ENCODE assay signal across 9 mouse cellular contexts in the genomic region with DNA sequence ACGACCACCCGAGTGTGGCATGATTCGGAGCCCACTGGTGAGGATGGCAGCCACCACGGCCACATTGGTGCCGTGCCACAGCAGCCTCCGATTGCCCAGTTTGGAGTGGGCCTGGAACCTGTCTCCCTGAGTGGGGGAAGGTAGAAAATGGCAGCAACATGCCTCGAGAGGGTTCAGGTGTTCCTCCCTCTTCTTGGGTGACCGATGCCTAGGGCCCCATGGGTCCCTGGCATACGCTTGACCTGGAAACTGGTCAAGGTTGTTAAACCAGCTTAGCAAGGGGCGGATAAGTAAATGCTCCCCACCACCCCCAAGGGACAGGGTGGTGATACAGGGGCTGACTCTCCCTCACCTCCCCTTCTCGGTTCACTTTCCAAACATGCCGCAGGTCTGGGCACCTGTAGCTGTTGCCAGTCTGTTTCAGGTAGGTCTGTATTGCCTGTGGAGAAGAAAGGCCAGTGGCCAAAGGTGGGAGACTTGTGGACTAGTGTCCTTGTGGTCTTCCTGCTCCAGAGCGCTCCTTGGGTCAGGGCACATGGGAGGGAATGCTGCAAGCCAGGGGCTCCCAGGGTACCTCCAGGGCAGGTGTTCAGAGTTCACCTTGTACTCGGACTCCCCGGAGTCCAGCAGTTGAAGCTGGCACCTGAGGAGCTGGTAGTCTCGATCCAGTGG. TPM values are rescaled to one million over a fixed set of nuclear protein-coding genes. Genes with fewer than 3 reads are reported as not detected.
DNase-seq lines count a peak whose midpoint lies in the region; ATAC-seq and TF ChIP-seq lines count a peak whose summit lies in the region.
"Had no signal": no experiment of that assay in that cellular context is flagged by ENCODE, and none has a peak within 500 bp of the region (broad histone marks: within the 10 kb centered on the region; RNA-seq: fewer than 3 reads in every experiment).

No protein-coding gene starts in this region.

- no peaks in the 10 kb centered on the region for H3K36me3 ChIP-seq in heart, postnatal 0 days (replicated peaks; ENCODE audit: control insufficient read depth, insufficient read depth, low read length)
- H3K36me3 ChIP-seq: midbrain, embryonic 15.5 days had no signal

- peaks cover 30% of the 10 kb centered on the region for H3K4me1 ChIP-seq in heart, postnatal 0 days (ENCODE audit: control insufficient read depth, insufficient read depth)

- peak; percentile 6 to 15 for DNase-seq in heart, adult 9 months (ENCODE audit: low spot score in 2 of 2)
- DNase-seq in heart, adult 8-10 months (ENCODE audit: low spot score) = no peak
- peak; percentile 6 for DNase-seq in thymus, postnatal 4 days
- DNase-seq in thymus, postnatal 0 days (ENCODE audit: low spot score) = no peak
- DNase-seq in heart, postnatal 0 days (ENCODE audit: low spot score) = no peak
- DNase-seq in right cerebral cortex, postnatal 25 days = peak; percentile 2
- no peak for DNase-seq in urinary bladder, postnatal 14 days (ENCODE audit: low spot score)
- DNase-seq in lung, postnatal 25 days (ENCODE audit: low spot score) = no peak

- peak overlapping the region; percentile 32; the same call in 1 of the 2 replicates for H3K27ac ChIP-seq in heart, postnatal 0 days (ENCODE audit: low read depth)
- H3K27ac ChIP-seq: midbrain, embryonic 15.5 days had no signal

- ATAC-seq in heart, postnatal 0 days (ENCODE audit: insufficient read depth, low read depth) = no peak
- ATAC-seq: midbrain, embryonic 15.5 days had no signal

- H3K27me3 ChIP-seq in heart, postnatal 0 days (ENCODE audit: control insufficient read depth, insufficient read depth, low read length) = no peaks in the 10 kb centered on the region
- H3K27me3 ChIP-seq: midbrain, embryonic 15.5 days had no signal

- no peak overlapping the region for H3K4me3 ChIP-seq in heart, postnatal 0 days (ENCODE audit: low read depth, low read length)
- H3K4me3 ChIP-seq: midbrain, embryonic 15.5 days had no signal

- 96% methylated on average over 16 of the region's 16 CpGs for WGBS in heart, postnatal 0 days

- H3K4me2 ChIP-seq in heart, postnatal 0 days (ENCODE audit: low read depth, low read length) = no peak overlapping the region
- H3K4me2 ChIP-seq: midbrain, embryonic 15.5 days had no signal

- no peak for TF ChIP-seq CTCF in heart, postnatal 0 days (IDR thresholded peaks at IDR 0.05; ENCODE audit: low read depth)

- no peak overlapping the region for H3K9ac ChIP-seq in heart, postnatal 0 days (replicated peaks; ENCODE audit: low read depth, low read length)

- TF ChIP-seq EP300 in heart, postnatal 0 days (IDR thresholded peaks at IDR 0.05; ENCODE audit: low read depth) = no peak

- no peaks in the 10 kb centered on the region for H3K9me3 ChIP-seq in heart, postnatal 0 days (replicated peaks; ENCODE audit: control insufficient read depth, low read length)
- H3K9me3 ChIP-seq: midbrain, embryonic 15.5 days had no signal

RNA-seq across cellular contexts. Expression of gene Rrp9, which starts 2.5 kb away (rescaled TPM):
- 10 to 100 TPM; 22.5 to 28.3 (median 24.1) TPM for total RNA-seq in heart, adult 8-10 months (2022)
- polyA plus RNA-seq in thymus, postnatal 0 days (2015; fragmentation: Nextera tagmentation; extraction: Ambion mirVana) = 56.8 and 62.7 TPM in 2 replicates
- total RNA-seq in heart, postnatal 0 days (2014; rRNA removed; ENCODE audit: low replicate concordance) = 16.5 and 54.6 TPM in 2 replicates
- polyA plus RNA-seq in heart, postnatal 0 days (2015; fragmentation: Nextera tagmentation; extraction: Ambion mirVana) = 17.6 and 21.0 TPM in 2 replicates

RNA-seq across cellular contexts. Expression of gene Parp3, which starts 3.5 kb away (rescaled TPM):
- total RNA-seq in heart, adult 8-10 months (2022) = 10 to 100 TPM; 32.5 to 56.0 (median 41.7) TPM
- polyA plus RNA-seq in thymus, postnatal 0 days (2015; fragmentation: Nextera tagmentation; extraction: Ambion mirVana) = 18.0 and 22.3 TPM in 2 replicates
- 7.2 and 16.7 TPM in 2 replicates for total RNA-seq in heart, postnatal 0 days (2014; rRNA removed; ENCODE audit: low replicate concordance)
- 2.8 and 2.9 TPM in 2 replicates for polyA plus RNA-seq in heart, postnatal 0 days (2015; fragmentation: Nextera tagmentation; extraction: Ambion mirVana)

RNA-seq across cellular contexts. Expression of gene Gpr62, which starts 7.5 kb away (rescaled TPM):
- under 1 TPM in 1 of 4 experiments, not detected in 3; 0.19 TPM for total RNA-seq in heart, adult 8-10 months (2022)
- 0.17 and 0.20 TPM in 2 replicates for polyA plus RNA-seq in thymus, postnatal 0 days (2015; fragmentation: Nextera tagmentation; extraction: Ambion mirVana)
- not detected in 2 replicates for total RNA-seq in heart, postnatal 0 days (2014; rRNA removed; ENCODE audit: low replicate concordance)
- polyA plus RNA-seq in heart, postnatal 0 days (2015; fragmentation: Nextera tagmentation; extraction: Ambion mirVana) = 0.11 TPM in 1 of 2 replicates, not detected in the other

RNA-seq across cellular contexts. Expression of gene Pcbp4, which starts 20.1 kb away (rescaled TPM):
- 10 to 100 TPM; 72.2 to 76.0 (median 74.5) TPM for total RNA-seq in heart, adult 8-10 months (2022)
- polyA plus RNA-seq in thymus, postnatal 0 days (2015; fragmentation: Nextera tagmentation; extraction: Ambion mirVana) = 12.6 and 16.3 TPM in 2 replicates
- 157 and 188 TPM in 2 replicates for total RNA-seq in heart, postnatal 0 days (2014; rRNA removed; ENCODE audit: low replicate concordance)
- 40.9 and 44.1 TPM in 2 replicates for polyA plus RNA-seq in heart, postnatal 0 days (2015; fragmentation: Nextera tagmentation; extraction: Ambion mirVana)

RNA-seq across cellular contexts. Expression of gene Abhd14a, which starts 25.7 kb away (rescaled TPM):
- total RNA-seq in heart, adult 8-10 months (2022) = 10 to 100 TPM; 17.5 to 20.6 (median 19.5) TPM
- 15.7 and 19.6 TPM in 2 replicates for polyA plus RNA-seq in thymus, postnatal 0 days (2015; fragmentation: Nextera tagmentation; extraction: Ambion mirVana)
- total RNA-seq in heart, postnatal 0 days (2014; rRNA removed; ENCODE audit: low replicate concordance) = 57.3 and 64.8 TPM in 2 replicates
- 45.8 and 47.1 TPM in 2 replicates for polyA plus RNA-seq in heart, postnatal 0 days (2015; fragmentation: Nextera tagmentation; extraction: Ambion mirVana)

Comparison
In these comparisons a context has a peak if more than half of its experiments do, and no peak if none do; other contexts are left out.
1. DNase-seq: peak in heart, adult 9 months (2 of 2), thymus, postnatal 4 days (single experiment) and right cerebral cortex, postnatal 25 days (single experiment); none in heart, adult 8-10 months (single experiment), thymus, postnatal 0 days (single experiment), heart, postnatal 0 days (single experiment), urinary bladder, postnatal 14 days (single experiment) and lung, postnatal 25 days (single experiment).